16 mouse cellular contexts compared by ENCODE assay signal in the genomic region with DNA sequence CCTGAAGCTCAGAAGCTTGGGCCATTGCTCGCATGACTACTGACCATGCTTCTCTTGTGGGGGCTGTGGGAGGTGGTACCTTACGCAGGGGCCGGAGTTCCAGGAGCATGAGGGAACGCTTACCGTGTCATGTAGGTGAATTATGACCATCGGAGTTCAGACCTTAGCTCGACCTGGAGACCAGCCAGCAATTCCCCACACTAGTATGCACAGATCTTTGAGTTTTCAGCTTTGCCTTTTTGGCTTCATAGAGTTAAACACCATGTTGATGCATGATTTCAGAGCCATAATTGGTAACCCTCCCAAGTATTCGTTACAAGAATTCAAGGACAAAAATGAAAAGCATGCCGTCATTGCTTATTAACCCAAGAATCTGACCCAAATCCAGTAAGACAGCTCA. TPM values are rescaled to one million over a fixed set of nuclear protein-coding genes. Genes with fewer than 3 reads are reported as not detected.
DNase-seq lines count a peak whose midpoint lies in the region; ATAC-seq and TF ChIP-seq lines count a peak whose summit lies in the region.
"Had no signal": no experiment of that assay in that cellular context is flagged by ENCODE, and none has a peak within 500 bp of the region (broad histone marks: within the 10 kb centered on the region; RNA-seq: fewer than 3 reads in every experiment).

No protein-coding gene starts in this region.

- H3K9me3 ChIP-seq in kidney, postnatal 0 days (replicated peaks; ENCODE audit: low read length): no peaks in the 10 kb centered on the region
- H3K9me3 ChIP-seq: heart, embryonic 12.5 days; hindbrain, embryonic 15.5 days; limb, embryonic 12.5 days had no signal

- H3K4me3 ChIP-seq in kidney, postnatal 0 days (replicated peaks; ENCODE audit: low read depth, low read length): no peak overlapping the region
- H3K4me3 ChIP-seq: heart, embryonic 12.5 days; hindbrain, embryonic 15.5 days; limb, embryonic 12.5 days had no signal

- H3K4me1 ChIP-seq in kidney, postnatal 0 days (replicated peaks; ENCODE audit: insufficient read depth, low read length): no peaks in the 10 kb centered on the region
- H3K4me1 ChIP-seq: limb, embryonic 12.5 days had no signal

- H3K27ac ChIP-seq in kidney, postnatal 0 days: no peak overlapping the region
- H3K27ac ChIP-seq: hindbrain, embryonic 15.5 days; limb, embryonic 12.5 days had no signal

- 37% methylated on average over 9 of the region's 9 CpGs for WGBS in kidney, postnatal 0 days

- H3K36me3 ChIP-seq in kidney, postnatal 0 days (ENCODE audit: insufficient read depth, low read length): no peaks in the 10 kb centered on the region
- H3K36me3 ChIP-seq: heart, embryonic 12.5 days; hindbrain, embryonic 15.5 days; limb, embryonic 12.5 days had no signal

- H3K27me3 ChIP-seq in kidney, postnatal 0 days (ENCODE audit: insufficient read depth, low read length): no peaks in the 10 kb centered on the region
- H3K27me3 ChIP-seq: heart, embryonic 12.5 days; hindbrain, embryonic 15.5 days; limb, embryonic 12.5 days had no signal

- no peak for ATAC-seq in kidney, postnatal 0 days (replicated peaks; ENCODE audit: low FRiP score, low read depth)
- ATAC-seq: forebrain, embryonic 16.5 days; intestine, postnatal 0 days; midbrain, embryonic 16.5 days had no signal

- peak overlapping the region; percentile 32 for H3K4me2 ChIP-seq in kidney, postnatal 0 days (ENCODE audit: low read length)
- H3K4me2 ChIP-seq: heart, embryonic 12.5 days; hindbrain, embryonic 15.5 days; limb, embryonic 12.5 days had no signal

- H3K9ac ChIP-seq in kidney, postnatal 0 days (ENCODE audit: low read depth, low read length): no peak overlapping the region
- H3K9ac ChIP-seq: heart, embryonic 12.5 days; hindbrain, embryonic 15.5 days; limb, embryonic 12.5 days had no signal

- TF ChIP-seq CTCF in kidney, postnatal 0 days (IDR thresholded peaks at IDR 0.05; ENCODE audit: low read depth): no peak

- peak; percentile 2 for DNase-seq in embryo, embryonic 10.5 days (ENCODE audit: low spot score)
- no peak for DNase-seq in embryo, embryonic 11 days
- DNase-seq in retina, embryonic 14.5 days (ENCODE audit: low spot score): peak; percentile 12
- DNase-seq in retina, postnatal 1 day: no peak
- peak; percentile 36 for DNase-seq in kidney, postnatal 0 days (ENCODE audit: low spot score)
- no peak for DNase-seq in right cerebral cortex, adult 18-20 months
- no peak for DNase-seq in thymus, postnatal 36 days
- DNase-seq: cerebellum, adult 9-10 months; right cerebral cortex, postnatal 25 days; thymus, postnatal 25 days had no signal

RNA-seq across cellular contexts. Expression of gene Pdgfd, which starts 2.6 kb away (rescaled TPM):
- polyA plus RNA-seq in kidney, postnatal 0 days (2015; fragmentation: Nextera tagmentation; extraction: Ambion mirVana): 21.5 and 22.9 TPM in 2 replicates

Comparison
In these comparisons a context has a peak if more than half of its experiments do, and no peak if none do; other contexts are left out.
1. DNase-seq: peak in embryo, embryonic 10.5 days (single experiment), retina, embryonic 14.5 days (single experiment) and kidney, postnatal 0 days (single experiment); none in embryo, embryonic 11 days (single experiment), retina, postnatal 1 day (single experiment), right cerebral cortex, adult 18-20 months (single experiment) and thymus, postnatal 36 days (0 of 2).